Mouse (Mus musculus) right cerebral cortex, postnatal 10 days (tissue): Measurements from ENCODE around the gene Kif21a.

Experiments used
- DNase-seq, 2 experiments: peaks; one replicate each; pipeline ENCODE4 v3.0.0; 2021; ENCODE audit warnings: low spot score in 2 of 2

Gene Kif21a

GRCm38 (mm10) chr15:91018161-91018860 is 31.4 kb downstream of the Kif21a start:
- peak; percentile 71 to 82 for DNase-seq

GRCm38 (mm10) chr15:91017261-91018160 is 32.2 kb downstream of the Kif21a start:
- DNase-seq: peak in 1 of 2 experiments; percentile 38

GRCm38 (mm10) chr15:91016366-91016765 is 33.4 kb downstream of the Kif21a start:
- DNase-seq: no peak

- peak in 1 of 2 experiments; percentile 19 for DNase-seq
Observed at GRCm38 (mm10) chr15:91012793-91013580, 36.8 kb downstream of the Kif21a start.

GRCm38 (mm10) chr15:91010218-91010617 is 39.5 kb downstream of the Kif21a start:
- no peak for DNase-seq

- peak in 1 of 2 experiments; percentile 10 for DNase-seq
Observed at GRCm38 (mm10) chr15:91007123-91007830, 42.5 kb downstream of the Kif21a start.

GRCm38 (mm10) chr15:91004726-91005125 is 45.0 kb downstream of the Kif21a start:
- DNase-seq: no peak

- DNase-seq: peak in 1 of 2 experiments; percentile 20
Observed at GRCm38 (mm10) chr15:91001037-91001616, 48.6 kb downstream of the Kif21a start.

GRCm38 (mm10) chr15:91000280-91001036 is 49.3 kb downstream of the Kif21a start:
- peak in 1 of 2 experiments; percentile 26 for DNase-seq

GRCm38 (mm10) chr15:90992871-90993270 is 56.9 kb downstream of the Kif21a start:
- no peak for DNase-seq

- DNase-seq: no peak
Observed at GRCm38 (mm10) chr15:90992388-90992787, 57.4 kb downstream of the Kif21a start.

- no peak for DNase-seq
Observed at GRCm38 (mm10) chr15:90991843-90992242, 57.9 kb downstream of the Kif21a start.

- DNase-seq: no peak
Observed at GRCm38 (mm10) chr15:90987714-90988250, 62.0 kb downstream of the Kif21a start.

- DNase-seq: no peak
Observed at GRCm38 (mm10) chr15:90975914-90976313, 73.8 kb downstream of the Kif21a start.

- DNase-seq: no peak
Observed at GRCm38 (mm10) chr15:90971914-90972767, 77.6 kb downstream of the Kif21a start.

- DNase-seq: no peak
Observed at GRCm38 (mm10) chr15:90963320-90963719, 86.4 kb downstream of the Kif21a start.

- no peak for DNase-seq
Observed at GRCm38 (mm10) chr15:90962548-90962947, 87.2 kb downstream of the Kif21a start.

GRCm38 (mm10) chr15:90960831-90961554 is 88.8 kb downstream of the Kif21a start:
- DNase-seq: no peak
